Mouse (Mus musculus) kidney, adult 10 weeks (tissue): Measurements from ENCODE around the gene Bbx. TPM values are rescaled to one million over a fixed set of nuclear protein-coding genes. Genes with fewer than 3 reads are reported as not detected.

Experiments used
- polyA plus RNA-seq: library from polyadenylated mRNA; stranded (reverse); fragments of 350-450 nt; fragmentation: Illumina TruSeq; extraction: RNeasy Lipid Tissue Mini Kit (QIAGEN cat#74804); gene quantifications from one replicate; pipeline ENCODE4 v1.2.3, GENCODE M21; 2014; ENCODE audit warnings: low read depth, low replicate concordance

Gene Bbx
- polyA plus RNA-seq = 28.9 TPM

GRCm38 (mm10) chr16:50432062-50432878, at the start of gene Bbx:
Gene Bbx, minus strand, starts transcription at chr16:50432390.

Other genes with a start within 250 kb of the Bbx start
- gene Ccdc54, start 158.8 kb upstream of the Bbx start, polyA plus RNA-seq = not detected